Mouse (Mus musculus): ENCODE data around the gene Eif4a1.

GRCm38 (mm10) chr11:69632284-69633089 lies 39.7 kb downstream of the Eif4a1 start, which contains the start of gene Fxr2:
- peak; percentile 90 for TF ChIP-seq CTCF (IDR thresholded peaks at IDR 0.05; ENCODE audit: low read depth)
- no peak for TF ChIP-seq EP300 (optimal IDR thresholded peaks at IDR 0.05)

Measured in stomach, postnatal 0 days (tissue).